Mouse (Mus musculus): ENCODE measurements around the gene Edil3. TPM values are rescaled to one million over a fixed set of nuclear protein-coding genes. Genes with fewer than 3 reads are reported as not detected.

Edil3 gene
- polyA plus RNA-seq, 1 experiment from 2014 or later, result 7.9 TPM

DNA sequence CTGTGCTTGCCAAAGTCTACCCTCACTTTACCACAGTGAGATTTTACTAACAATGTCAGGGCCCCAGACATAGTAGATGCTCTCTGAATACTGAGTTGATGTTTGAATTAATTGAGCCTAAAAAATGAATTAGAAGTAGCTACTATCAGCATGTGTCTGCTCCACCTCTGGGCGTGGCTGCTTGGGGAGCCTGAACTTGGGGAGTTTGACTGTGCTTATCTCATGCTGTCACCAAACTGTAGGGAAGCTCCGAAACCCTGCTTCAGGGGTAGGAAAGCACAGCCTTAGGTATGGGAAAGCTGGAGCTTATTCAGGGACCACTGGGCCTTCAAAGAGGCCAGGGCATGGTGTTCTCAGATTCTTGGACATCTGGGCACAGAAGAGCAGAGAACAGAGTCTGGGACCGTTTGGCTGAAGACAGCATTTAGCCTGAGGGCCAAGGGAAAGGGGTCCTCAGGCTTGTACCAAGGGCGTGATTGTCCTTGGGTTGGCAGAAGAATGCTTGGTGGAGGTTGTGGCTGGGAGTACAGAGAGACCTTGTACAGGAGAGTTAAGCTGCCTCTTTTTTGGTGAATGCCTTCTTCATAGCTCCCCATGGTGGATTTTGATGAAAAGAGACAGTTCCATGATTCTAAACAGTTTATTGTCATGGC lies 432.8 kb downstream of the Edil3 start:
- Histone ChIP-seq H3K27ac (ENCODE audit: low read depth, low read length) (no peak overlapping the region), H3K4me2 (replicated peaks; ENCODE audit: low read depth, low read length) (no peak overlapping the region), H3K9ac (ENCODE audit: low read depth, low read length) (no peak overlapping the region), H3K27me3 (ENCODE audit: control insufficient read depth, insufficient read depth, low read length) (no peaks in the 10 kb centered on the region), H3K9me3 (ENCODE audit: control insufficient read depth, low read length) (no peaks in the 10 kb centered on the region), H3K4me3 (ENCODE audit: low read length) (no peak overlapping the region), H3K4me1 (ENCODE audit: control insufficient read depth, insufficient read depth, low read length) (no peaks in the 10 kb centered on the region), H3K36me3 (ENCODE audit: control insufficient read depth, insufficient read depth, low read length) (no peaks in the 10 kb centered on the region)
- no peak for ATAC-seq (ENCODE audit: low FRiP score, low TSS enrichment)
- WGBS, result 82% methylated on average over 4 of the region's 4 CpGs

DNA sequence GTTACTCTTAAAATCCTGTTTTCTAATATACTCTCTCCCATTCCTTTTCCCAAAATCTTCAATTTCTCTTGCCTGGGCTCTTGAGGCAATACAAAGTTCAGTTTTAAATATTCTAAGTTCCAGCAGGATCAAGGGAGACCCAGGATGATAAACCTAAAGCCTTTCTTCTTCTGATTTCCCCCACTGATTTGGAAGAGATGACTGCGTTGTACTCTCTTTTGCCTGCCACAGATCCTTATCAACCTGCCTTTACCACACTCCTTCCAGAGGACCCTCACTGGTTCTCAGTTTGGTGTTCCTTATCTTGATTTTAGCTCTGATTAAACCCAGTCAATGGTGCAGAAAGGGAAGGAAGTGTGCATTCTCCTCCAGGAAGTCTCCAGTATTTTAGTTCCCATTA lies 435.6 kb downstream of the Edil3 start:
- WGBS, result 81% methylated on average over 1 of the region's 1 CpGs
- Histone ChIP-seq H3K9me3 (ENCODE audit: control insufficient read depth, low read length) (no peaks in the 10 kb centered on the region), H3K4me1 (ENCODE audit: control insufficient read depth, insufficient read depth, low read length) (no peaks in the 10 kb centered on the region), H3K4me3 (ENCODE audit: low read length) (no peak overlapping the region), H3K36me3 (ENCODE audit: control insufficient read depth, insufficient read depth, low read length) (no peaks in the 10 kb centered on the region), H3K9ac (ENCODE audit: low read depth, low read length) (no peak overlapping the region), H3K27me3 (ENCODE audit: control insufficient read depth, insufficient read depth, low read length) (no peaks in the 10 kb centered on the region), H3K4me2 (replicated peaks; ENCODE audit: low read depth, low read length) (no peak overlapping the region), H3K27ac (ENCODE audit: low read depth, low read length) (no peak overlapping the region)
- ATAC-seq (ENCODE audit: low FRiP score, low TSS enrichment), result no peak

DNA sequence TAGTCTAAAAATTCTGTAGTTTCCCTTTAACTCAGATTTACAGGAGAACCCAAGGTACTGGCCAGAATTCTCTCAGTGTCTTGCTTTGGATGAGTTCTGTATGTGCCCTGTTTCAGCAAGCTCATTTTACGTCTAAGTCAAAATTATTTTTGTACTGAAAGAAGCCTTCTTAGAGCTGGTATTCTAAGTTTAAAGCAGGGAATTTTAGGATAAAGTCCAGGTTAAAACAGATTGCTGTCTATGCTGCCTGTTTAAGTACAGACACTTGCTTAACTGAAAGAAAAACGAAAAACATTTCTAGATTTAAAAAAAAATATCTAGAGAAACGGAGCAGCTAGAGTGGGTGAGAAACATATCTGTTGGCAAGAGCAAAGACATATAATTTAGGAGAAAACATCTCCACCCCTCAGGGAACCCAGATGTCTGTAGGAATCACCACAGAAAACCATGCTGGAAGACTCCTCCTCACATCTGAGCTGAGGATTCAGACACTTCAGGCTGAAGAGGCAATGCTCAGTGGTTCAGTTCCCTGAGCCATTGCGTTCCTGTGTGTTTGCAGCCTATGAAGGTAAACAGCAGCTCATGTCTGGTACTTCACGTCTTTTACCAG lies 465.5 kb downstream of the Edil3 start:
- Histone ChIP-seq H3K27ac (ENCODE audit: low read depth, low read length) (no peak overlapping the region), H3K4me3 (ENCODE audit: low read length) (no peak overlapping the region), H3K27me3 (ENCODE audit: control insufficient read depth, insufficient read depth, low read length) (no peaks in the 10 kb centered on the region), H3K4me2 (replicated peaks; ENCODE audit: low read depth, low read length) (no peak overlapping the region), H3K4me1 (ENCODE audit: control insufficient read depth, insufficient read depth, low read length) (no peaks in the 10 kb centered on the region), H3K9me3 (ENCODE audit: control insufficient read depth, low read length) (no peaks in the 10 kb centered on the region), H3K9ac (ENCODE audit: low read depth, low read length) (no peak overlapping the region), H3K36me3 (ENCODE audit: control insufficient read depth, insufficient read depth, low read length) (no peaks in the 10 kb centered on the region)
- WGBS, result 76% methylated on average over 5 of the region's 5 CpGs
- ATAC-seq (ENCODE audit: low FRiP score, low TSS enrichment), result no peak

DNA sequence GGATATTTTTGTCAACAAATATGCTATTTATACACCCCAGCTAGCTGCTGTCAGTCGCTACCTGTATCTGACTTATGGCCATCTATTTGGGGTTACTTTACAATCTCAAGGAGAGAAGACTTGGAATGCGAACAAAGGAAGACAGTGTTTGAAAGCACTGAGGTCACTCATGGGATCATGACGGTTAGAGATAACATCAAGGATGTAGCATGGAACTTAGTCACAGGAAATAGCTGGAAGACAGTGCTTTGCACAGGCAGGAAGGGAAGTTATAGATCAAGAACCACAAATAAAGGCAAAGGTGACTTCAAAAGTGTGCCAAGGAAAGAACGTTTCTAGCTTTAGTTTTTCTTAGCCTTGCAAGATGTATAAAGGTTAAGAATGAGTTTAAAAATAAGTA lies 466.9 kb downstream of the Edil3 start:
- WGBS, result 49% methylated on average over 4 of the region's 4 CpGs
- Histone ChIP-seq H3K4me1 (ENCODE audit: control insufficient read depth, insufficient read depth, low read length) (no peaks in the 10 kb centered on the region), H3K9ac (ENCODE audit: low read depth, low read length) (no peak overlapping the region), H3K9me3 (ENCODE audit: control insufficient read depth, low read length) (no peaks in the 10 kb centered on the region), H3K4me2 (replicated peaks; ENCODE audit: low read depth, low read length) (no peak overlapping the region), H3K27me3 (ENCODE audit: control insufficient read depth, insufficient read depth, low read length) (no peaks in the 10 kb centered on the region), H3K36me3 (ENCODE audit: control insufficient read depth, insufficient read depth, low read length) (no peaks in the 10 kb centered on the region), H3K4me3 (ENCODE audit: low read length) (no peak overlapping the region), H3K27ac (ENCODE audit: low read depth, low read length) (no peak overlapping the region)
- no peak for ATAC-seq (ENCODE audit: low FRiP score, low TSS enrichment)

GRCm38 (mm10) chr13:89321155-89321554 lies 499.9 kb downstream of the Edil3 start:
- no peak for ATAC-seq (ENCODE audit: low FRiP score, low TSS enrichment)
- no peaks in the 10 kb centered on the region for H3K9me3 ChIP-seq (ENCODE audit: control insufficient read depth, low read length)
- no peaks in the 10 kb centered on the region for H3K27me3 ChIP-seq (ENCODE audit: control insufficient read depth, insufficient read depth, low read length)
- no peak overlapping the region for H3K27ac ChIP-seq (ENCODE audit: low read depth, low read length)
- no peak overlapping the region for H3K9ac ChIP-seq (ENCODE audit: low read depth, low read length)
- H3K4me3 ChIP-seq (ENCODE audit: low read length), result no peak overlapping the region
- no peaks in the 10 kb centered on the region for H3K4me1 ChIP-seq (ENCODE audit: control insufficient read depth, insufficient read depth, low read length)
- 89% methylated on average over 1 of the region's 1 CpGs for WGBS
- no peak overlapping the region for H3K4me2 ChIP-seq (replicated peaks; ENCODE audit: low read depth, low read length)
- no peaks in the 10 kb centered on the region for H3K36me3 ChIP-seq (ENCODE audit: control insufficient read depth, insufficient read depth, low read length)

- H3K36me3 ChIP-seq (ENCODE audit: control insufficient read depth, insufficient read depth, low read length), result no peaks in the 10 kb centered on the region
- H3K9me3 ChIP-seq (ENCODE audit: control insufficient read depth, low read length), result no peaks in the 10 kb centered on the region
- H3K27me3 ChIP-seq (ENCODE audit: control insufficient read depth, insufficient read depth, low read length), result no peaks in the 10 kb centered on the region
- H3K4me2 ChIP-seq (replicated peaks; ENCODE audit: low read depth, low read length), result no peak overlapping the region
- WGBS, result 89% methylated on average over 2 of the region's 2 CpGs
- no peak overlapping the region for H3K9ac ChIP-seq (ENCODE audit: low read depth, low read length)
- no peaks in the 10 kb centered on the region for H3K4me1 ChIP-seq (ENCODE audit: control insufficient read depth, insufficient read depth, low read length)
- H3K4me3 ChIP-seq (ENCODE audit: low read length), result no peak overlapping the region
- ATAC-seq (ENCODE audit: low FRiP score, low TSS enrichment), result no peak
- no peak overlapping the region for H3K27ac ChIP-seq (ENCODE audit: low read depth, low read length)
These were observed 503.0 kb downstream of the Edil3 start for GRCm38 (mm10) chr13:89324282-89324681.

DNA sequence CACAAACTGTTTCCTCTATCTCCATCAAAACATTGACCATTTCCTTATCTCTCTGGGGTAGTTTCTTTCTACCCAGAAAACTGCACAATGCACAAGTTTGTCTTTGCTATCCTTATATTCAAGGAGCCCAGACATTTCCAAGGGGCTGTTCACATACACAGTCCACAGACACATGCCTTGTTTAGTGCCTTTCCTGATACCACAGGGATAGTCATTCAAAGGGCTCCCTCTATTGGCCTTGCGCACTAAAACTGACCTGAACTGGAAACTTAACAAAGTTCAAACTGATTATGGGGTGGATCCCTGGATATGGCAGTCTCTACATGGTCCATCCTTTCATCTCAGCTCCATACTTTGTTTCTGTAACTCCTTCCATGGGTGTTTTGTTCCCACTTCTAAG lies 513.2 kb downstream of the Edil3 start:
- Histone ChIP-seq H3K9ac (ENCODE audit: low read depth, low read length) (no peak overlapping the region), H3K36me3 (ENCODE audit: control insufficient read depth, insufficient read depth, low read length) (no peaks in the 10 kb centered on the region), H3K4me1 (ENCODE audit: control insufficient read depth, insufficient read depth, low read length) (0 out of 2 replicates have a peak, but pooled peaks cover 3% of the 10 kb centered on the region), H3K4me2 (replicated peaks; ENCODE audit: low read depth, low read length) (no peak overlapping the region), H3K4me3 (ENCODE audit: low read length) (no peak overlapping the region), H3K27ac (ENCODE audit: low read depth, low read length) (no peak overlapping the region), H3K9me3 (ENCODE audit: control insufficient read depth, low read length) (no peaks in the 10 kb centered on the region), H3K27me3 (ENCODE audit: control insufficient read depth, insufficient read depth, low read length) (no peaks in the 10 kb centered on the region)
- ATAC-seq (ENCODE audit: low FRiP score, low TSS enrichment), result 0 out of 2 replicates have a peak, but pooled peaks have one; percentile 49
- 52% methylated on average over 1 of the region's 1 CpGs for WGBS

DNA sequence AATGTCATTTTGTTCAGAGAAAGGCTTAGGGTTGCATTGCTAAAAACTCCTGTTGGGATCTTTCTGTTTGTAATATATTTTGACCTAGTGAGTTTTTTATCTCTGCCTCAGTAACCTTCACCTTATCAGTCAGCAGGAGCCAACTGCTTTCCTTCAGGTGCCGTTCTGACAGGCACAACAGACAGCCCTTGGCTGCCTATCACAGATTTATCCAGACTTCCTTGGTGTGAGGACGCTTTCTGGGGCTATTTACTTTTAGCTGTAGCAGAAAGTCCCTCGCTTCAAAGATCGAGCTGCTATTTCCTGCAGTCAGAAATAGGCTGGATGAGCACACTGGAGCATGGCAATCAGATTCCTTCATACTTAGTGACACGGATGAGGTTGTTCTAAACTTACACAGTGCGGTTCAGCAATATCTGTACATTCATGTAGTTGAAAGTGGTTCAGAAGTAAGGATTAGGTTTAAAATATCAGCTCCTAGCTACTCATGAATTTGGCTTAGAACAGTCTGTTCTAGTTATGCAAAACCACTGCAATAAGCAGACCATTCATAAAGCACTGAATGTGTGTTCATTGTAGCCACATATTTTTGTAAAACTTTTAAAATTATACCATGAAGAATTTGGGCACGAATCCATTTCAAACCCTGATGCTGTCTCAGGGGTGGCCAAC lies 514.8 kb downstream of the Edil3 start:
- H3K4me3 ChIP-seq (ENCODE audit: low read length), result no peak overlapping the region
- H3K4me1 ChIP-seq (ENCODE audit: control insufficient read depth, insufficient read depth, low read length), result 0 out of 2 replicates have a peak, but pooled peaks cover 3% of the 10 kb centered on the region
- no peak for ATAC-seq (ENCODE audit: low FRiP score, low TSS enrichment)
- 41% methylated on average over 7 of the region's 7 CpGs for WGBS
- no peak overlapping the region for H3K9ac ChIP-seq (ENCODE audit: low read depth, low read length)
- no peaks in the 10 kb centered on the region for H3K9me3 ChIP-seq (ENCODE audit: control insufficient read depth, low read length)
- no peaks in the 10 kb centered on the region for H3K36me3 ChIP-seq (ENCODE audit: control insufficient read depth, insufficient read depth, low read length)
- no peak overlapping the region for H3K4me2 ChIP-seq (replicated peaks; ENCODE audit: low read depth, low read length)
- H3K27ac ChIP-seq (ENCODE audit: low read depth, low read length), result no peak overlapping the region
- H3K27me3 ChIP-seq (ENCODE audit: control insufficient read depth, insufficient read depth, low read length), result no peaks in the 10 kb centered on the region

- Histone ChIP-seq H3K36me3 (ENCODE audit: control insufficient read depth, insufficient read depth, low read length) (no peaks in the 10 kb centered on the region), H3K4me2 (replicated peaks; ENCODE audit: low read depth, low read length) (no peak overlapping the region), H3K4me1 (ENCODE audit: control insufficient read depth, insufficient read depth, low read length) (0 out of 2 replicates have a peak, but pooled peaks cover 3% of the 10 kb centered on the region), H3K27ac (ENCODE audit: low read depth, low read length) (no peak overlapping the region), H3K9me3 (ENCODE audit: control insufficient read depth, low read length) (no peaks in the 10 kb centered on the region), H3K4me3 (ENCODE audit: low read length) (no peak overlapping the region), H3K27me3 (ENCODE audit: control insufficient read depth, insufficient read depth, low read length) (no peaks in the 10 kb centered on the region), H3K9ac (ENCODE audit: low read depth, low read length) (no peak overlapping the region)
- WGBS, result 55% methylated on average over 4 of the region's 4 CpGs
- ATAC-seq (ENCODE audit: low FRiP score, low TSS enrichment), result no peak
These were observed 517.8 kb downstream of the Edil3 start for GRCm38 (mm10) chr13:89339055-89339454.

All from kidney, embryonic 14.5 days (tissue).